In genomic region chr7:144653681-144654425, GRCm38 (mm10) we compare ENCODE assay signal across 8 mouse cellular contexts.
DNase-seq lines count a peak whose midpoint lies in the region; ATAC-seq lines count a peak whose summit lies in the region.

No protein-coding gene starts in this region.

- no peak overlapping the region for H3K4me2 ChIP-seq in limb, embryonic 15.5 days
- H3K4me2 ChIP-seq in neural tube, embryonic 14.5 days (ENCODE audit: low read depth, low read length) = no peak overlapping the region

- H3K9ac ChIP-seq in limb, embryonic 15.5 days = no peak overlapping the region
- H3K9ac ChIP-seq in neural tube, embryonic 14.5 days (replicated peaks; ENCODE audit: low read depth, low read length) = no peak overlapping the region

- DNase-seq in gastrocnemius, postnatal 14 days = peak; percentile 34
- DNase-seq in gastrocnemius, adult 8-10 months (ENCODE audit: low spot score in 2 of 2) = no peak
- DNase-seq in forebrain, embryonic 10.5 days (ENCODE audit: extremely low spot score, low spot score) = peak; percentile 85
- peak; percentile 52 to 53 for DNase-seq in heart, postnatal 10 days
- DNase-seq in kidney, postnatal 25 days = peak; percentile 28 to 58
- DNase-seq in thymus, postnatal 4 days = no peak

- peak; percentile 42; the same call in 1 of the 2 replicates for ATAC-seq in limb, embryonic 15.5 days (ENCODE audit: insufficient number of reproducible peaks, low FRiP score, low TSS enrichment, low read depth)
- peak; percentile 93 for ATAC-seq in neural tube, embryonic 14.5 days (ENCODE audit: low read depth)

- intact Hi-C loops in gastrocnemius, postnatal 14 days (cut with DNase I; ENCODE audit: low total_unique reads) = no loop called here
- intact Hi-C loops in heart, postnatal 10 days (cut with DNase I) = no loop called here

- H3K27me3 ChIP-seq in forebrain, embryonic 10.5 days (ENCODE audit: poor library complexity, severe bottlenecking) = peaks cover 96% of the 10 kb centered on the region
- no peaks in the 10 kb centered on the region for H3K27me3 ChIP-seq in limb, embryonic 15.5 days
- no peaks in the 10 kb centered on the region for H3K27me3 ChIP-seq in neural tube, embryonic 14.5 days (ENCODE audit: control insufficient read depth, insufficient read depth, low read length)

- H3K4me1 ChIP-seq in forebrain, embryonic 10.5 days = peaks cover 40% of the 10 kb centered on the region
- H3K4me1 ChIP-seq in limb, embryonic 15.5 days = peaks cover 22% of the 10 kb centered on the region
- H3K4me1 ChIP-seq in neural tube, embryonic 14.5 days (ENCODE audit: control insufficient read depth, insufficient read depth, low read length) = peaks cover 17% of the 10 kb centered on the region; the same call in 1 of the 2 replicates

- peak overlapping the region; percentile 87 for H3K27ac ChIP-seq in forebrain, embryonic 10.5 days
- H3K27ac ChIP-seq in limb, embryonic 15.5 days = 0 out of 2 replicates have a peak overlapping the region, but pooled peaks have one; percentile 17
- peak overlapping the region; percentile 76 for H3K27ac ChIP-seq in neural tube, embryonic 14.5 days (ENCODE audit: low read depth, low read length)

- peaks cover 65% of the 10 kb centered on the region for H3K36me3 ChIP-seq in forebrain, embryonic 10.5 days (replicated peaks)
- H3K36me3 ChIP-seq in limb, embryonic 15.5 days = no peaks in the 10 kb centered on the region
- H3K36me3 ChIP-seq in neural tube, embryonic 14.5 days (ENCODE audit: control insufficient read depth, insufficient read depth, low read length) = no peaks in the 10 kb centered on the region

- WGBS in forebrain, embryonic 10.5 days = 6% methylated on average over 10 of the region's 10 CpGs
- WGBS in limb, embryonic 15.5 days = 25% methylated on average over 10 of the region's 10 CpGs
- WGBS in neural tube, embryonic 14.5 days = 6% methylated on average over 10 of the region's 10 CpGs

- H3K4me3 ChIP-seq in forebrain, embryonic 10.5 days = 0 out of 2 replicates have a peak overlapping the region, but pooled peaks have one; percentile 1
- H3K4me3 ChIP-seq in limb, embryonic 15.5 days = no peak overlapping the region
- no peak overlapping the region for H3K4me3 ChIP-seq in neural tube, embryonic 14.5 days (ENCODE audit: low read depth, low read length)

- H3K9me3 ChIP-seq in forebrain, embryonic 10.5 days = peaks cover 13% of the 10 kb centered on the region; the same call in 1 of the 2 replicates
- no peaks in the 10 kb centered on the region for H3K9me3 ChIP-seq in limb, embryonic 15.5 days
- H3K9me3 ChIP-seq in neural tube, embryonic 14.5 days (ENCODE audit: control insufficient read depth, low read length) = no peaks in the 10 kb centered on the region

Comparison
In these comparisons a context has a peak if more than half of its experiments do, and no peak if none do; other contexts are left out.
1. DNase-seq: peak in gastrocnemius, postnatal 14 days (single experiment), forebrain, embryonic 10.5 days (single experiment), heart, postnatal 10 days (2 of 2) and kidney, postnatal 25 days (2 of 2); none in gastrocnemius, adult 8-10 months (0 of 2) and thymus, postnatal 4 days (single experiment).
2. H3K27ac ChIP-seq: peak in every context shown above with its lines; median percentile 87 in forebrain, embryonic 10.5 days; 76 in neural tube, embryonic 14.5 days; 17 in limb, embryonic 15.5 days.